Mouse (Mus musculus) intestine, embryonic 16.5 days (tissue): ENCODE results near the gene Apex1. TPM values are rescaled to one million over a fixed set of nuclear protein-coding genes. Genes with fewer than 3 reads are reported as not detected.
"Not testable (repeated sequence)": the region's sequence is repeated elsewhere in the genome, so short reads cannot be mapped to it uniquely, and the experiment has no call there.

Experiments used
- ATAC-seq: fragments of 200-750 bp; cut with Nextera tagmentation; 2 replicates; pipeline ENCODE4 v1.8.0; 2017; ENCODE audit warnings: moderate TSS enrichment, moderate library complexity
- H3K27ac ChIP-seq: fragments of 300-500 bp; sonication (generic); 2 replicates; pipeline ENCODE4 v1.5.1; 2014; ENCODE audit warnings: mild to moderate bottlenecking, low read length
- H3K27me3 ChIP-seq: fragments of 300-500 bp; sonication (generic); replicated peaks from 2 replicates; pipeline ENCODE4 v1.6.1; 2014; ENCODE audit warnings: low read length, control low read depth, mixed read lengths; ENCODE audit not compliant: control insufficient read depth, insufficient read depth
- H3K36me3 ChIP-seq: fragments of 300-500 bp; sonication (generic); 2 replicates; pipeline ENCODE4 v1.6.1; 2014; ENCODE audit warnings: low read length, control low read depth; ENCODE audit not compliant: control insufficient read depth, insufficient read depth
- H3K4me1 ChIP-seq: fragments of 300-500 bp; sonication (generic); 2 replicates; pipeline ENCODE4 v1.6.1; 2014; ENCODE audit warnings: low read length, control low read depth, mixed read lengths; ENCODE audit not compliant: control insufficient read depth, insufficient read depth
- H3K4me2 ChIP-seq: fragments of 300-500 bp; sonication (generic); 2 replicates; pipeline ENCODE4 v1.6.1; 2014; ENCODE audit warnings: low read depth, low read length, control low read depth
- H3K4me3 ChIP-seq: fragments of 300-500 bp; sonication (generic); 2 replicates; pipeline ENCODE4 v1.5.1; 2014; ENCODE audit warnings: mild to moderate bottlenecking, low read length
- H3K9ac ChIP-seq: fragments of 300-500 bp; sonication (generic); 2 replicates; pipeline ENCODE4 v1.6.1; 2014; ENCODE audit warnings: low read depth, low read length
- H3K9me3 ChIP-seq: fragments of 300-500 bp; sonication (generic); 2 replicates; pipeline ENCODE4 v1.6.1; 2016; ENCODE audit warnings: low read length, control low read depth; ENCODE audit not compliant: control insufficient read depth
- WGBS: fragments of 180-500 bp; shearing (Covaris S2); extraction: QIAGEN DNeasy Blood & Tissue Kit; methylation state at CpG from one replicate; pipeline ENCODE4 v1.1.7; 2014; 5-methylcytosine and 5-hydroxymethylcytosine counted together
- polyA plus RNA-seq: library from polyadenylated mRNA; unstranded; fragments of >200 nt; fragmentation: Nextera tagmentation; extraction: Ambion mirVana; gene quantifications from 2 replicates; pipeline ENCODE4 v1.2.1, GENCODE M21; 2015

Gene Apex1
- polyA plus RNA-seq, 1 experiment from 2014 or later, result 232 TPM

- not testable (repeated sequence) for H3K4me2 ChIP-seq
- peak; percentile 59 for ATAC-seq
Observed at GRCm38 (mm10) chr14:50957146-50957545, 32.4 kb downstream of the Apex1 start.

GRCm38 (mm10) chr14:50958289-50958995, 33.7 kb downstream of the Apex1 start:
- not testable (repeated sequence) for H3K27me3 ChIP-seq, H3K9me3 ChIP-seq, H3K4me3 ChIP-seq, ATAC-seq, H3K36me3 ChIP-seq, H3K9ac ChIP-seq, H3K4me1 ChIP-seq, H3K4me2 ChIP-seq, H3K27ac ChIP-seq
- 90% methylated on average over 5 of the region's 5 CpGs for whole genome bisulfite sequencing

More at GRCm38 (mm10) chr14:50957146-50957545, 32.4 kb downstream of the Apex1 start:
- WGBS, result 53% methylated on average over 3 of the region's 3 CpGs
- H3K9ac ChIP-seq, H3K9me3 ChIP-seq, H3K27ac ChIP-seq, H3K36me3 ChIP-seq, H3K27me3 ChIP-seq, H3K4me3 ChIP-seq, H3K4me1 ChIP-seq: not testable (repeated sequence)

- Histone ChIP-seq H3K27me3 (no peaks in the 10 kb centered on the region), H3K36me3 (no peaks in the 10 kb centered on the region), H3K9me3 (no peaks in the 10 kb centered on the region), H3K27ac (no peak overlapping the region), H3K4me1 (no peaks in the 10 kb centered on the region), H3K4me3 (no peak overlapping the region), H3K9ac (no peak overlapping the region), H3K4me2 (no peak overlapping the region)
- 88% methylated on average over 5 of the region's 5 CpGs for WGBS
- ATAC-seq, result no peak
Observed at GRCm38 (mm10) chr14:50968216-50968980, 43.6 kb downstream of the Apex1 start.

DNA sequence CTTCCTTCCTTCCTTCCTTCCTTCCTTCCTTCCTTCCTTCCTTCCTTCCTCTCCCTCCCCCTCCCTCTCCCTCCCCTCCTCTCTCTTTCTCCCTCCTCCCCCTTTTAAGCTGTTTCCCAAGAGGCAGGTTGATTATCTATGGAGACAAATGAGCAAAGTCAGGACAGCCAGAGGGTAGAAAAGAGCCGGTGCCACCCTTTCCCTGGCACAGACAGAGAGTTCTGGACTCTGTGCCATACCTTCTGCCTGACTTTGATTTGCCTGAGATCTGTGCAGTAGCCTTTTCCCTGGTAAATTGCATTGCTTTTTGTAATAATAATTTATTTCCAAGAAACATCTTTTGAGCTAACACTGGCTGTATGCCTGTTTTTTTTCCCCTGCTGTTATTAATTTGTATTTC, 44.3 kb downstream of the Apex1 start:
- Histone ChIP-seq H3K4me2 (no peak overlapping the region), H3K4me3 (no peak overlapping the region), H3K36me3 (no peaks in the 10 kb centered on the region), H3K27me3 (no peaks in the 10 kb centered on the region), H3K9me3 (no peaks in the 10 kb centered on the region), H3K9ac (no peak overlapping the region), H3K4me1 (no peaks in the 10 kb centered on the region), H3K27ac (no peak overlapping the region)
- 20% methylated on average over 1 of the region's 1 CpGs for WGBS
- ATAC-seq, result no peak

- 45% methylated on average over 12 of the region's 12 CpGs for WGBS
- Histone ChIP-seq H3K36me3 (no peaks in the 10 kb centered on the region), H3K4me3 (no peak overlapping the region), H3K27ac (no peak overlapping the region), H3K4me2 (no peak overlapping the region), H3K9ac (no peak overlapping the region), H3K27me3 (no peaks in the 10 kb centered on the region), H3K9me3 (no peaks in the 10 kb centered on the region), H3K4me1 (no peaks in the 10 kb centered on the region)
- no peak for ATAC-seq
Observed at GRCm38 (mm10) chr14:50969558-50970544, 45.1 kb downstream of the Apex1 start.

- WGBS, result 81% methylated on average over 1 of the region's 1 CpGs
- no peaks in the 10 kb centered on the region for H3K9me3 ChIP-seq
- no peaks in the 10 kb centered on the region for H3K27me3 ChIP-seq
- H3K4me2 ChIP-seq, result no peak overlapping the region
- H3K4me1 ChIP-seq, result no peaks in the 10 kb centered on the region
- no peak overlapping the region for H3K4me3 ChIP-seq
- H3K36me3 ChIP-seq, result no peaks in the 10 kb centered on the region
- H3K27ac ChIP-seq, result no peak overlapping the region
- no peak for ATAC-seq
- no peak overlapping the region for H3K9ac ChIP-seq
Observed at GRCm38 (mm10) chr14:50970822-50971221, 46.1 kb downstream of the Apex1 start.

- H3K4me3 ChIP-seq, H3K27ac ChIP-seq, H3K36me3 ChIP-seq, H3K4me1 ChIP-seq, H3K9me3 ChIP-seq, H3K27me3 ChIP-seq, H3K4me2 ChIP-seq, H3K9ac ChIP-seq, ATAC-seq: not testable (repeated sequence)
- WGBS, result 93% methylated on average over 5 of the region's 5 CpGs
Observed at GRCm38 (mm10) chr14:50973054-50973453, 48.3 kb downstream of the Apex1 start.

GRCm38 (mm10) chr14:50973700-50974099, 48.9 kb downstream of the Apex1 start:
- no peaks in the 10 kb centered on the region for H3K4me1 ChIP-seq
- H3K27ac ChIP-seq, result no peak overlapping the region
- H3K4me2 ChIP-seq, result no peak overlapping the region
- ATAC-seq, result no peak
- H3K9ac ChIP-seq, result no peak overlapping the region
- H3K36me3 ChIP-seq, result no peaks in the 10 kb centered on the region
- H3K27me3 ChIP-seq, result no peaks in the 10 kb centered on the region
- no peaks in the 10 kb centered on the region for H3K9me3 ChIP-seq
- WGBS, result 36% methylated on average over 4 of the region's 4 CpGs
- no peak overlapping the region for H3K4me3 ChIP-seq

GRCm38 (mm10) chr14:50975001-50975400, 50.2 kb downstream of the Apex1 start:
- Histone ChIP-seq H3K4me2 (no peak overlapping the region), H3K9me3 (no peaks in the 10 kb centered on the region), H3K4me3 (no peak overlapping the region), H3K36me3 (no peaks in the 10 kb centered on the region), H3K27ac (no peak overlapping the region), H3K9ac (no peak overlapping the region), H3K4me1 (no peaks in the 10 kb centered on the region), H3K27me3 (no peaks in the 10 kb centered on the region)
- WGBS, result 62% methylated on average over 5 of the region's 5 CpGs
- no peak for ATAC-seq
